18 mouse cellular contexts compared by ENCODE assay signal in the genomic region with DNA sequence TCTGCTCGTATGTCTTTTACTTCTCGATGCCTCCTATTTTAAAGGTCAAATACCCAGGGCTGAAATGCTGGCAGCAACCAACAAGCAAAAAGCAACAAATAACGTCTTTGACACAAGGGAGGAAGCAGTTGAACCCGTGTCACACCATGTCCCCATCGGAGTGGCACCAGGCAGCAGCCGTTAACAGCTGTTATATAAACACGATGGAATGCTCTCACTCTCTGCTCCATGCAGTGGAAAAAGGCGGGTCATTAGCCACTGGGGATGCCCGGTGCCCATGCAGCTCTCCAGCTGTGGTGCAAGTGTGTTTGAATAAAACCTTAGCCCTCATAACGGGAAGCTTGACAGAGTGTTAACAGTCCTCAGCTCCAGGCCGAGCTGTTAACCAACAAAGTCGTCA.
DNase-seq lines count a peak whose midpoint lies in the region; ATAC-seq and TF ChIP-seq lines count a peak whose summit lies in the region.
"Had no signal": no experiment of that assay in that cellular context is flagged by ENCODE, and none has a peak within 500 bp of the region (broad histone marks: within the 10 kb centered on the region; RNA-seq: fewer than 3 reads in every experiment).

No protein-coding gene starts in this region.

- ATAC-seq in stomach, embryonic 14.5 days (ENCODE audit: insufficient number of reproducible peaks, insufficient read depth, low FRiP score, low read depth) = peak; percentile 64; the same call in 1 of the 2 replicates
- ATAC-seq in stomach, postnatal 0 days (ENCODE audit: low FRiP score, low TSS enrichment) = no peak
- ATAC-seq in lung, embryonic 15.5 days (ENCODE audit: borderline replicate concordance, extremely low read depth, low FRiP score, low TSS enrichment) = peak; percentile 60; the same call in 1 of the 2 replicates
- ATAC-seq in neural tube, embryonic 15.5 days (ENCODE audit: low FRiP score) = no peak
- ATAC-seq: activated CD4-positive, CD25-positive, alpha-beta regulatory T cell, adult 4 months; CD4-positive, CD25-positive, alpha-beta regulatory T cell, adult 4 months; forebrain, embryonic 16.5 days had no signal

- no peak for TF ChIP-seq EP300 in stomach, postnatal 0 days (optimal IDR thresholded peaks at IDR 0.05)

- H3K27me3 ChIP-seq in stomach, embryonic 14.5 days (ENCODE audit: control insufficient read depth, insufficient read depth, low read length) = no peaks in the 10 kb centered on the region
- H3K27me3 ChIP-seq in stomach, postnatal 0 days (ENCODE audit: control insufficient read depth, insufficient read depth, low read length) = no peaks in the 10 kb centered on the region
- H3K27me3 ChIP-seq in lung, embryonic 15.5 days = no peaks in the 10 kb centered on the region
- H3K27me3 ChIP-seq in neural tube, embryonic 15.5 days (replicated peaks) = no peaks in the 10 kb centered on the region; the same call in 1 of the 2 replicates
- H3K27me3 ChIP-seq: embryonic facial prominence, embryonic 15.5 days; heart, embryonic 12.5 days; stomach, embryonic 15.5 days had no signal

- TF ChIP-seq CTCF in stomach, postnatal 0 days (IDR thresholded peaks at IDR 0.05; ENCODE audit: low read depth) = no peak

- WGBS in stomach, embryonic 14.5 days = 35% methylated on average over 12 of the region's 12 CpGs
- 37% methylated on average over 12 of the region's 12 CpGs for WGBS in stomach, postnatal 0 days
- WGBS in lung, embryonic 15.5 days = 21% methylated on average over 12 of the region's 12 CpGs
- WGBS in neural tube, embryonic 15.5 days = 19% methylated on average over 12 of the region's 12 CpGs

- H3K27ac ChIP-seq in stomach, embryonic 14.5 days (ENCODE audit: low read length) = no peak overlapping the region
- H3K27ac ChIP-seq in stomach, postnatal 0 days (replicated peaks) = no peak overlapping the region
- H3K27ac ChIP-seq in lung, embryonic 15.5 days = no peak overlapping the region
- H3K27ac ChIP-seq in neural tube, embryonic 15.5 days (replicated peaks) = no peak overlapping the region
- H3K27ac ChIP-seq: embryonic facial prominence, embryonic 15.5 days; layer of hippocampus, adult 2 months; stomach, embryonic 15.5 days had no signal

- no peak overlapping the region for H3K4me2 ChIP-seq in stomach, embryonic 14.5 days (replicated peaks; ENCODE audit: low read depth, low read length)
- no peak overlapping the region for H3K4me2 ChIP-seq in stomach, postnatal 0 days (replicated peaks; ENCODE audit: low read depth)
- no peak overlapping the region for H3K4me2 ChIP-seq in lung, embryonic 15.5 days
- H3K4me2 ChIP-seq in neural tube, embryonic 15.5 days = no peak overlapping the region
- H3K4me2 ChIP-seq: embryonic facial prominence, embryonic 15.5 days; heart, embryonic 12.5 days; stomach, embryonic 15.5 days had no signal

- H3K4me3 ChIP-seq in stomach, embryonic 14.5 days (ENCODE audit: low read depth, low read length) = no peak overlapping the region
- H3K4me3 ChIP-seq in stomach, postnatal 0 days (ENCODE audit: low read depth, low read length) = no peak overlapping the region
- no peak overlapping the region for H3K4me3 ChIP-seq in lung, embryonic 15.5 days
- H3K4me3 ChIP-seq in neural tube, embryonic 15.5 days (replicated peaks) = no peak overlapping the region
- H3K4me3 ChIP-seq: embryonic facial prominence, embryonic 15.5 days; heart, embryonic 12.5 days; layer of hippocampus, adult 2 months; stomach, embryonic 15.5 days had no signal

- no peaks in the 10 kb centered on the region for H3K9me3 ChIP-seq in stomach, embryonic 14.5 days (ENCODE audit: control insufficient read depth, low read depth, low read length)
- H3K9me3 ChIP-seq in stomach, postnatal 0 days (ENCODE audit: control insufficient read depth, low read length) = no peaks in the 10 kb centered on the region
- H3K9me3 ChIP-seq in lung, embryonic 15.5 days = no peaks in the 10 kb centered on the region
- H3K9me3 ChIP-seq in neural tube, embryonic 15.5 days (replicated peaks) = no peaks in the 10 kb centered on the region
- H3K9me3 ChIP-seq: embryonic facial prominence, embryonic 15.5 days; heart, embryonic 12.5 days; stomach, embryonic 15.5 days had no signal

- no peaks in the 10 kb centered on the region for H3K4me1 ChIP-seq in stomach, embryonic 14.5 days (ENCODE audit: control insufficient read depth, insufficient read depth, low read length)
- no peaks in the 10 kb centered on the region; the same call in 1 of the 2 replicates for H3K4me1 ChIP-seq in stomach, postnatal 0 days (replicated peaks; ENCODE audit: control insufficient read depth, insufficient read depth)
- no peaks in the 10 kb centered on the region for H3K4me1 ChIP-seq in lung, embryonic 15.5 days
- H3K4me1 ChIP-seq in neural tube, embryonic 15.5 days = peaks cover 10% of the 10 kb centered on the region; the same call in 1 of the 2 replicates
- H3K4me1 ChIP-seq: heart, embryonic 12.5 days; stomach, embryonic 15.5 days had no signal

- no peak for DNase-seq in stomach, postnatal 0 days (ENCODE audit: low spot score)
- DNase-seq in kidney, postnatal 36 days = peak; percentile 25 to 30
- peak; percentile 7 for DNase-seq in skeletal muscle tissue, adult 2 months (ENCODE audit: low read depth, low spot score)
- no peak for DNase-seq in right cerebral cortex, postnatal 36 days (ENCODE audit: low spot score in 2 of 2)
- DNase-seq in right cerebral cortex, postnatal 10 days (ENCODE audit: low spot score in 2 of 2) = no peak
- DNase-seq: cerebellum, adult 2 months; gastrocnemius, postnatal 14 days; right cerebral cortex, postnatal 25 days had no signal

- no peak overlapping the region for H3K9ac ChIP-seq in stomach, embryonic 14.5 days (replicated peaks; ENCODE audit: low read depth, low read length)
- no peak overlapping the region for H3K9ac ChIP-seq in stomach, postnatal 0 days (ENCODE audit: low read length)
- no peak overlapping the region for H3K9ac ChIP-seq in lung, embryonic 15.5 days
- H3K9ac ChIP-seq in neural tube, embryonic 15.5 days (replicated peaks) = no peak overlapping the region
- H3K9ac ChIP-seq: embryonic facial prominence, embryonic 15.5 days; heart, embryonic 12.5 days; stomach, embryonic 15.5 days had no signal

- no peaks in the 10 kb centered on the region for H3K36me3 ChIP-seq in stomach, embryonic 14.5 days (ENCODE audit: control insufficient read depth, insufficient read depth, low read length)
- no peaks in the 10 kb centered on the region for H3K36me3 ChIP-seq in stomach, postnatal 0 days (ENCODE audit: control insufficient read depth, insufficient read depth, low read length)
- H3K36me3 ChIP-seq in lung, embryonic 15.5 days = no peaks in the 10 kb centered on the region
- H3K36me3 ChIP-seq in neural tube, embryonic 15.5 days = no peaks in the 10 kb centered on the region
- H3K36me3 ChIP-seq: embryonic facial prominence, embryonic 15.5 days; heart, embryonic 12.5 days; stomach, embryonic 15.5 days had no signal

Comparison
In these comparisons a context has a peak if more than half of its experiments do, and no peak if none do; other contexts are left out.
1. ATAC-seq: peak in stomach, embryonic 14.5 days (single experiment) and lung, embryonic 15.5 days (single experiment); none in stomach, postnatal 0 days (single experiment) and neural tube, embryonic 15.5 days (single experiment).
2. DNase-seq: peak in kidney, postnatal 36 days (2 of 2) and skeletal muscle tissue, adult 2 months (single experiment); none in stomach, postnatal 0 days (single experiment), right cerebral cortex, postnatal 36 days (0 of 2) and right cerebral cortex, postnatal 10 days (0 of 2).